Mouse (Mus musculus): ENCODE results near the gene 2310061N02Rik. TPM values are rescaled to one million over a fixed set of nuclear protein-coding genes. Genes with fewer than 3 reads are reported as not detected.

2310061N02Rik gene
- polyA plus RNA-seq (2012; rRNA removed; ENCODE audit: low replicate concordance) = not detected in 2 replicates

DNA sequence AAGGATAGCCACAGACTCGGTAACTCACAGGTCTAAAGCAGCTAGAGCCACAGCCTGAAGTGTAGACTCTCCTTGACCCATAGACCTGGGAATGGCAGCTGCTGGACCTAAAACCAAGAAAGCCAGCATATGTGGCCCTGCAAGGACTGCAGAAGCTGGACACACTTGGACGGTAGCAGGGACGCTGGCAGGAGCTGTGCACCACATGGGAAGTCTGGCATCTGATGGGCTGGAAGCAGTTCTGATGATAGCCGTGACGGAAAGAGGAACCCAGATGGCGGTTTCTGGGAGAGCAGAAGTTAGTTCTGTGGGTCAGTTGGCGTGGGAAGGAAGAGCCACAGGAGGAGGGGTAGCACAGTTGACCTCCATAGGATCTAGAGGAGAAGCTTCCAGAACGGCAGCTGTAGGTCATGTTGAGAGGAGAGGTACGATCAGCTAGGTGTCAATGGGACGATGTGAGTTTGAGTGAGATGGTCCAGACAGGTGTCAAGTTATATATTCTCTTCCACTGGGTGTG is at the start of gene 2310061N02Rik:
Gene 2310061N02Rik (minus strand): TSS at position 467 of the 517 bp plus-strand sequence.

GRCm38 (mm10) chr16:88751535-88751934 is 43.8 kb upstream of the 2310061N02Rik start, which contains the start of gene Krtap13:
Gene Krtap13, minus strand, starts transcription at chr16:88751635.

DNA sequence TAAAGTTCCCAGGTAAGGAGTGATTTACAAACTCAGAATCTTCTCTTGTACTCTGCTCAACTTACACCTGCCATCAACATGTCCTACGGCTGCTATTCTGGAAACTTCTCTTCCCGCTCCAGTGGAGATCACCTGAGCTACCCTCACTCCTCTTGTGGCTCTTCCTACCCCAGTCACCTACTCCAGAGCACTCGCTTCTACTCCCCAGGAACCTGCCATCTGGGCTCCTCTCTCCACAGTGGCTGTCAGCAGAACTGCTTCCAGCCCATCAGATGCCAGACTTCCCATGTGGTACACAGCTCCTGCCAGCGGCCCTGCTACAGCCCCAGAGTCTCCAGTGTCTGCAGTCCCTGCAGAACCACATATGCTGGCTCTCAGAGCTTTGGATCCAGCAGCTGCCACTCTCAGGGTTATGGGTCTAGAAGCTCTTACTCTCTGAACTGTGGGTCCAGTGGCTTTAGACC is 21.1 kb upstream of the 2310061N02Rik start, which contains the start of gene Krtap13-1:
Gene Krtap13-1 (plus strand): TSS at position 51 of the 464 bp plus-strand sequence.

DNA sequence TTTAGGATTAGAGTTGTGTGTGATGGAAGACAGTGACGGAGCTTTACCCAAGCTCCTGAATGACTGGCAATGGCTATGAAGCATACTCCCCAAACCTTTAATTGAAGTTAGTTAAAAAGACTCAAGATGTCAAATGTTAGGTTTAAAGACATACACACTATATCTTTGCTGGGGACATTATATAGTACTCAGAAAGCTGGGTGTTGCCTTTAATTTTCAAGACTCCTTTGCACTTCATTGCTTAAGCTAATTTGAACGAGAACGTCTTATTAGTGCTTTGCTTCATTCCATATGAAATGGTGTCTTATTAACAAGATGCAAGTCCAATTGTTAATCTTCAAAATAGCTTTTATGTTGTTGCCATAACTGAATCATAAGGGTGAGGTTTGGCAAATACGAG is 36.2 kb downstream of the 2310061N02Rik start, which contains the start of gene Krtap27-1:
Gene Krtap27-1 (minus strand): TSS at position 101 of the 400 bp plus-strand sequence.

Other genes starting within 250 kb of the 2310061N02Rik start
- not detected in 2 replicates for gene Cldn17, start 201.0 kb downstream of the 2310061N02Rik start, polyA plus RNA-seq (2012; rRNA removed; ENCODE audit: low replicate concordance)
- gene Cldn8, start 144.8 kb downstream of the 2310061N02Rik start, polyA plus RNA-seq (2012; rRNA removed; ENCODE audit: low replicate concordance) = 0.10 and 6.5 TPM in 2 replicates
- not detected in 2 replicates for gene Krtap24-1, start 95.7 kb downstream of the 2310061N02Rik start, polyA plus RNA-seq (2012; rRNA removed; ENCODE audit: low replicate concordance)
- not detected in 2 replicates for gene 2310079G19Rik, start 80.3 kb downstream of the 2310061N02Rik start, polyA plus RNA-seq (2012; rRNA removed; ENCODE audit: low replicate concordance)
- gene Krtap26-1, start 60.2 kb downstream of the 2310061N02Rik start, polyA plus RNA-seq (2012; rRNA removed; ENCODE audit: low replicate concordance) = not detected in 2 replicates
- gene Krtap27-1, start 36.3 kb downstream of the 2310061N02Rik start, polyA plus RNA-seq (2012; rRNA removed; ENCODE audit: low replicate concordance) = not detected in 2 replicates
- gene Krtap13-1, start 20.9 kb upstream of the 2310061N02Rik start, polyA plus RNA-seq (2012; rRNA removed; ENCODE audit: low replicate concordance) = not detected in 2 replicates
- gene Krtap13, start 43.7 kb upstream of the 2310061N02Rik start, polyA plus RNA-seq (2012; rRNA removed; ENCODE audit: low replicate concordance) = not detected in 2 replicates
- gene 2310034C09Rik, start 50.9 kb upstream of the 2310061N02Rik start, polyA plus RNA-seq (2012; rRNA removed; ENCODE audit: low replicate concordance) = not detected in 2 replicates
- gene 2310057N15Rik, start 66.2 kb upstream of the 2310061N02Rik start, polyA plus RNA-seq (2012; rRNA removed; ENCODE audit: low replicate concordance) = not detected in 2 replicates
- not detected in 2 replicates for gene Gm5965, start 69.9 kb upstream of the 2310061N02Rik start, polyA plus RNA-seq (2012; rRNA removed; ENCODE audit: low replicate concordance)
- not detected in 2 replicates for gene Gm20741, start 104.3 kb upstream of the 2310061N02Rik start, polyA plus RNA-seq (2012; rRNA removed; ENCODE audit: low replicate concordance)
- not detected in 2 replicates for gene Krtap15, start 112.3 kb upstream of the 2310061N02Rik start, polyA plus RNA-seq (2012; rRNA removed; ENCODE audit: low replicate concordance)
- gene Krtap14, start 118.2 kb upstream of the 2310061N02Rik start, polyA plus RNA-seq (2012; rRNA removed; ENCODE audit: low replicate concordance) = not detected in 2 replicates
- not detected in 2 replicates for gene Krtap19-1, start 161.4 kb upstream of the 2310061N02Rik start, polyA plus RNA-seq (2012; rRNA removed; ENCODE audit: low replicate concordance)
- not detected in 2 replicates for gene Krtap19-2, start 166.3 kb upstream of the 2310061N02Rik start, polyA plus RNA-seq (2012; rRNA removed; ENCODE audit: low replicate concordance)
- gene Krtap19-3, start 170.1 kb upstream of the 2310061N02Rik start, polyA plus RNA-seq (2012; rRNA removed; ENCODE audit: low replicate concordance) = not detected in 2 replicates
- not detected in 2 replicates for gene Krtap19-4, start 177.1 kb upstream of the 2310061N02Rik start, polyA plus RNA-seq (2012; rRNA removed; ENCODE audit: low replicate concordance)
- not detected in 2 replicates for gene Krtap19-5, start 188.5 kb upstream of the 2310061N02Rik start, polyA plus RNA-seq (2012; rRNA removed; ENCODE audit: low replicate concordance)
- gene Krtap19-9b, start 224.3 kb upstream of the 2310061N02Rik start, polyA plus RNA-seq (2012; rRNA removed; ENCODE audit: low replicate concordance) = not detected in 2 replicates

All from subcutaneous adipose tissue, adult 2 months (tissue).